Mouse (Mus musculus): ENCODE data around the gene Dennd2a. TPM values are rescaled to one million over a fixed set of nuclear protein-coding genes. Genes with fewer than 3 reads are reported as not detected.

Gene Dennd2a
- polyA plus RNA-seq, 1 experiment, result not detected

GRCm38 (mm10) chr6:39451033-39451432 lies 106.6 kb downstream of the Dennd2a start:
- TF ChIP-seq GATA1 (IDR thresholded peaks at IDR 0.05; ENCODE audit: low read length), result no peak

DNA sequence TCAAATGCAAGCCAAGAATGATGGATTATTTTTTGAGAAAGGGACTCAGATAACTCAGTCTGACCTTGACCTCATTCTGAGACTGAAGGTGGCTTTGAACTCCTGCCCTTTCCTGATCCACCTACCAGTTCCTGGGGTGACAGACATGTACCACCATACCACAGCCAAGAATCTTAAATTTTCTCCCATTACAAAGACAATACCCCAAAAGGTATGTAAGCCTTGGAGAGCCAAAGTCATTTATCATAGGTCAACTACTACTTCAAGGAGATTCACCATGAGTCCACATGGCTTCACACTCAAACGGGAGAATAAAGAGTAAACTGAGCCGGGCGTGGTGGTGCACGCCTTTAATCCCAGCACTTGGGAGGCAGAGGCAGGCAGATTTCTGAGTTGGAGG lies 107.1 kb downstream of the Dennd2a start:
- TF ChIP-seq GATA1 (IDR thresholded peaks at IDR 0.05; ENCODE audit: low read length), result no peak

DNA sequence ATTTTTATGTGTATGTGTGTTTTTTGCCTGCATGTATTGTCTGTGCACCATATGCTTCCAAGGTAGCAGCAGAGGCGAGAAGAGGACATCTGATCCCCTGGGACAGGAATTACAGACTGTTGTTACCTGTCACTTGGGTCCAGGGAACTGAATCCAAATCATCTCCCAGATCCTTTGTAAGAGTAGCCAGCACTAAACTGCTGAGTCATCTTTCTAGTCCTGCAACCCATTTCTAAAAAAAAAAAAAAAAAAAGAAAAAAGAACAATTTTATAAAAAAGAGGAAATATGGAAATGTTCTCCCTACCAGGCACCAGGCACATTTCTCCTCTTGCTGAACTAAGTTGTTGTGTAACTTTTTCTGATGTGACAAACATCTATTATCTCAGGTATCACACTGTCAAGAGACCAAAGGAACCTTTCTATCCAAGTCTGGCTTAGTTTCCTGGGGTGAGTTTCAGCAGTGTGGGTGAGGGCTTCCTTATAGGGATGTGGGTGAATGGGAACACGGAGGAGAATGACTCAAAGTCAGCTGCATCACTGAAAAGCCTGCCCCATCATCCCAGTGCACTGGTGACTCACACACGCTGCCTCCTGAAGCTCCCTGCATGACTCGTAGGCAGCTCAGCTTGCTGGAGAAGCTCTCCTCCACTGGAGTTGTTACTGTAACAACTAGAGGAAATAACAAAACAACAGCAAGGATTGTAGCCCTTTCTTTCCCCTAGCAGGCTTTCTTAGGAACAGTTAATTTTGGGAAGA lies 110.1 kb downstream of the Dennd2a start:
- no peak for TF ChIP-seq GATA1 (IDR thresholded peaks at IDR 0.05; ENCODE audit: low read length)

- no peak for TF ChIP-seq GATA1 (IDR thresholded peaks at IDR 0.05; ENCODE audit: low read length)
Observed at GRCm38 (mm10) chr6:39445801-39446572, 111.7 kb downstream of the Dennd2a start.

DNA sequence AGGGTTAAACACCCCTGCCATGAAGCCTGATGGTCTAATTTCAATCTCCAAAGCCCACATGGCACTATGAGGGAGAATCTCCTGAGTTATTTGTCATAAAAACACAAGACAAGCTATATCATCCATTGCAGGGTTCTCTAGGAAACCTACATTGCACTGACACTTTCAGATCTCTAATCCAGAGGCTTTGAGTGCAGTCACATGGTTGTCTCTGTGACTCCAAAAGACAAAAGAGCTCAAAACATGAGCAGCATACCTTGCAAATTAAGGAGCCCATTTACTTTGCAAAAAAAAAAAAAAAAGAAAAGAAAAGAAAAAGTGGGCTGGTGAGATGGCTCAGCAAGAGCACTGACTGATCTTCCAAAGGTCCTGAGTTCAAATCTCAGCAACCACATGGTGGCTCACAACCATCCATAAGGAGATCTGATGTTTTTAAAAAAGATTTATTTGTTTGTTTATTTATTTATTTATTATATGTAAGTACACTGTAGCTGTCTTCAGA lies 114.8 kb downstream of the Dennd2a start:
- no peak for TF ChIP-seq GATA1 (IDR thresholded peaks at IDR 0.05; ENCODE audit: low read length)

- no peak for TF ChIP-seq GATA1 (IDR thresholded peaks at IDR 0.05; ENCODE audit: low read length)
Observed at GRCm38 (mm10) chr6:39440207-39440606, 117.5 kb downstream of the Dennd2a start.

- no peak for TF ChIP-seq GATA1 (IDR thresholded peaks at IDR 0.05; ENCODE audit: low read length)
Observed at GRCm38 (mm10) chr6:39435875-39436274, 121.8 kb downstream of the Dennd2a start.

- TF ChIP-seq GATA1 (IDR thresholded peaks at IDR 0.05; ENCODE audit: low read length), result no peak
Observed at GRCm38 (mm10) chr6:39434886-39435492, 122.7 kb downstream of the Dennd2a start.

- no peak for TF ChIP-seq GATA1 (IDR thresholded peaks at IDR 0.05; ENCODE audit: low read length)
Observed at GRCm38 (mm10) chr6:39434111-39434885, 123.4 kb downstream of the Dennd2a start.

DNA sequence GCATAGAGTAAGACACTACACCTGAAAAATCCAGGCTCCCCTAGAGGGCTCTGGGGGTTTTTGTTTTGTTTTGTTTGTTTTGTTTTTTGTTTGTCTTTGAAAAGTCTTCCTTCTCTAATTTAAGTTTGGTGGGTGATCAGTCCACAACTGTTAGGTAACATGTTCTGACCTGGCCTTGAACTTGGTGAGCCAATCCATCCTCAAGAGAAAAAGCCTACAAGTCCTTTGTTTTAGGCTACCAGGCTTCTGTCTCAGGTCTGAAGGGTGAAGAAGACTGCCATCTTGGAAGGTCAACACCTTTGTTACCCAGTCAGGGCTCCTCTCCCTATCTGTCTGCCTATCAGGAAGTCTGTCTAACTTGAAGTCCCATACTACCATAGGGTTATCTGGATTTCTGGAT lies 124.0 kb downstream of the Dennd2a start:
- no peak for TF ChIP-seq GATA1 (IDR thresholded peaks at IDR 0.05; ENCODE audit: low read length)

GRCm38 (mm10) chr6:39433174-39433573 lies 124.5 kb downstream of the Dennd2a start:
- no peak for TF ChIP-seq GATA1 (IDR thresholded peaks at IDR 0.05; ENCODE audit: low read length)

DNA sequence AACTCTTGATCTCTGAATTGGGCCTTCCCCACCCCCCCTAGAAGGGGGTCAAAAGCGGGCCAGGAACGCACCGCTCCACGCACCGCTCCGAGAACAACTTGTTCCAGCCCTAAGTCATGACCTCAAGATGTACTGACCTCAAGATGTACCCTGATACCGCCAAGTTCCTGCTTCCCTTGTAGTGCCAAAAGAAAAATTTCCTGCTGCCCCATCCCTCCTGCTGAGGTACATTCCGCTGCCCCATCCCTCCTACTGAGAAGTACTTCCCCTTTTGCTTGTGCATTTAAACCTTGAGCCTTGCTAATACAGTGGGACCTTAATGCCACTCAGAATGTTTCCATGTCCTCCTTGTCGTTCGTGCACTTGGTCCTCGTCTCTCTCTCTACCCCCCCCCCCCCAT lies 126.9 kb downstream of the Dennd2a start:
- no peak for TF ChIP-seq GATA1 (IDR thresholded peaks at IDR 0.05; ENCODE audit: low read length)

- TF ChIP-seq GATA1 (IDR thresholded peaks at IDR 0.05; ENCODE audit: low read length), result no peak
Observed at GRCm38 (mm10) chr6:39429007-39429788, 128.5 kb downstream of the Dennd2a start.

GRCm38 (mm10) chr6:39427276-39428003 lies 130.2 kb downstream of the Dennd2a start:
- TF ChIP-seq GATA1 (IDR thresholded peaks at IDR 0.05; ENCODE audit: low read length), result no peak

Measured in G1E-ER4 (cell line).